Mouse (Mus musculus): ENCODE measurements around the gene Ctnna3. TPM values are rescaled to one million over a fixed set of nuclear protein-coding genes. Genes with fewer than 3 reads are reported as not detected.

The Ctnna3 gene
- polyA plus RNA-seq, 1 experiment: 0.25 TPM

- TF ChIP-seq POLR2A (IDR thresholded peaks at IDR 0.05; ENCODE audit: borderline replicate concordance, extremely low read depth, insufficient read depth, insufficient read length, poor library complexity, severe bottlenecking) (no peak), CTCF (IDR thresholded peaks at IDR 0.05; ENCODE audit: borderline replicate concordance, extremely low read depth, insufficient read depth, insufficient read length) (no peak)
- DNase-seq (ENCODE audit: low read depth): no peak
Measured at GRCm38 (mm10) chr10:63566691-63567090, 136.8 kb downstream of the Ctnna3 start.

GRCm38 (mm10) chr10:63571561-63571960, 141.7 kb downstream of the Ctnna3 start:
- no peak for DNase-seq (ENCODE audit: low read depth)
- TF ChIP-seq CTCF (IDR thresholded peaks at IDR 0.05; ENCODE audit: borderline replicate concordance, extremely low read depth, insufficient read depth, insufficient read length) (no peak), POLR2A (IDR thresholded peaks at IDR 0.05; ENCODE audit: borderline replicate concordance, extremely low read depth, insufficient read depth, insufficient read length, poor library complexity, severe bottlenecking) (no peak)

- DNase-seq (ENCODE audit: low read depth): no peak
- TF ChIP-seq CTCF (IDR thresholded peaks at IDR 0.05; ENCODE audit: borderline replicate concordance, extremely low read depth, insufficient read depth, insufficient read length) (no peak), POLR2A (IDR thresholded peaks at IDR 0.05; ENCODE audit: borderline replicate concordance, extremely low read depth, insufficient read depth, insufficient read length, poor library complexity, severe bottlenecking) (no peak)
Measured at GRCm38 (mm10) chr10:63572866-63573265, 143.0 kb downstream of the Ctnna3 start.

GRCm38 (mm10) chr10:63574100-63574609, 144.3 kb downstream of the Ctnna3 start:
- TF ChIP-seq CTCF (IDR thresholded peaks at IDR 0.05; ENCODE audit: borderline replicate concordance, extremely low read depth, insufficient read depth, insufficient read length) (peak; percentile 50; the same call in 1 of the 2 replicates), POLR2A (IDR thresholded peaks at IDR 0.05; ENCODE audit: borderline replicate concordance, extremely low read depth, insufficient read depth, insufficient read length, poor library complexity, severe bottlenecking) (no peak)
- no peak for DNase-seq (ENCODE audit: low read depth)

GRCm38 (mm10) chr10:63582608-63583007, 152.7 kb downstream of the Ctnna3 start:
- TF ChIP-seq POLR2A (IDR thresholded peaks at IDR 0.05; ENCODE audit: borderline replicate concordance, extremely low read depth, insufficient read depth, insufficient read length, poor library complexity, severe bottlenecking): no peak
- peak; percentile 95 for TF ChIP-seq CTCF (IDR thresholded peaks at IDR 0.05; ENCODE audit: borderline replicate concordance, extremely low read depth, insufficient read depth, insufficient read length)

GRCm38 (mm10) chr10:63583798-63584374, 154.0 kb downstream of the Ctnna3 start:
- TF ChIP-seq CTCF (IDR thresholded peaks at IDR 0.05; ENCODE audit: borderline replicate concordance, extremely low read depth, insufficient read depth, insufficient read length) (no peak), POLR2A (IDR thresholded peaks at IDR 0.05; ENCODE audit: borderline replicate concordance, extremely low read depth, insufficient read depth, insufficient read length, poor library complexity, severe bottlenecking) (no peak)
- peak; percentile 11 for DNase-seq (ENCODE audit: low read depth)

More at GRCm38 (mm10) chr10:63582608-63583007, 152.7 kb downstream of the Ctnna3 start:
- DNase-seq (ENCODE audit: low read depth): peak; percentile 89

- TF ChIP-seq POLR2A (IDR thresholded peaks at IDR 0.05; ENCODE audit: borderline replicate concordance, extremely low read depth, insufficient read depth, insufficient read length, poor library complexity, severe bottlenecking) (no peak), CTCF (IDR thresholded peaks at IDR 0.05; ENCODE audit: borderline replicate concordance, extremely low read depth, insufficient read depth, insufficient read length) (no peak)
- DNase-seq (ENCODE audit: low read depth): no peak
Measured at GRCm38 (mm10) chr10:63599417-63599816, 169.5 kb downstream of the Ctnna3 start.

GRCm38 (mm10) chr10:63601206-63601605, 171.3 kb downstream of the Ctnna3 start:
- no peak for TF ChIP-seq CTCF (IDR thresholded peaks at IDR 0.05; ENCODE audit: borderline replicate concordance, extremely low read depth, insufficient read depth, insufficient read length)
- no peak for DNase-seq (ENCODE audit: low read depth)

- DNase-seq (ENCODE audit: low read depth): no peak
- no peak for TF ChIP-seq CTCF (IDR thresholded peaks at IDR 0.05; ENCODE audit: borderline replicate concordance, extremely low read depth, insufficient read depth, insufficient read length)
- no peak for TF ChIP-seq POLR2A (IDR thresholded peaks at IDR 0.05; ENCODE audit: borderline replicate concordance, extremely low read depth, insufficient read depth, insufficient read length, poor library complexity, severe bottlenecking)
Measured at GRCm38 (mm10) chr10:63628546-63628945, 198.6 kb downstream of the Ctnna3 start.

GRCm38 (mm10) chr10:63633915-63634314, 204.0 kb downstream of the Ctnna3 start:
- no peak for DNase-seq (ENCODE audit: low read depth)
- TF ChIP-seq POLR2A (IDR thresholded peaks at IDR 0.05; ENCODE audit: borderline replicate concordance, extremely low read depth, insufficient read depth, insufficient read length, poor library complexity, severe bottlenecking): no peak
- no peak for TF ChIP-seq CTCF (IDR thresholded peaks at IDR 0.05; ENCODE audit: borderline replicate concordance, extremely low read depth, insufficient read depth, insufficient read length)

GRCm38 (mm10) chr10:63637987-63638386, 208.1 kb downstream of the Ctnna3 start:
- DNase-seq (ENCODE audit: low read depth): no peak
- no peak for TF ChIP-seq CTCF (IDR thresholded peaks at IDR 0.05; ENCODE audit: borderline replicate concordance, extremely low read depth, insufficient read depth, insufficient read length)
- TF ChIP-seq POLR2A (IDR thresholded peaks at IDR 0.05; ENCODE audit: borderline replicate concordance, extremely low read depth, insufficient read depth, insufficient read length, poor library complexity, severe bottlenecking): no peak

- TF ChIP-seq POLR2A (IDR thresholded peaks at IDR 0.05; ENCODE audit: borderline replicate concordance, extremely low read depth, insufficient read depth, insufficient read length, poor library complexity, severe bottlenecking) (no peak), CTCF (IDR thresholded peaks at IDR 0.05; ENCODE audit: borderline replicate concordance, extremely low read depth, insufficient read depth, insufficient read length) (no peak)
- DNase-seq (ENCODE audit: low read depth): peak; percentile 66
Measured at GRCm38 (mm10) chr10:63647300-63647699, 217.4 kb downstream of the Ctnna3 start.

Measured in brain, embryonic 14.5 days (tissue).